ENCODE assay signal across 11 mouse cellular contexts in the genomic region with DNA sequence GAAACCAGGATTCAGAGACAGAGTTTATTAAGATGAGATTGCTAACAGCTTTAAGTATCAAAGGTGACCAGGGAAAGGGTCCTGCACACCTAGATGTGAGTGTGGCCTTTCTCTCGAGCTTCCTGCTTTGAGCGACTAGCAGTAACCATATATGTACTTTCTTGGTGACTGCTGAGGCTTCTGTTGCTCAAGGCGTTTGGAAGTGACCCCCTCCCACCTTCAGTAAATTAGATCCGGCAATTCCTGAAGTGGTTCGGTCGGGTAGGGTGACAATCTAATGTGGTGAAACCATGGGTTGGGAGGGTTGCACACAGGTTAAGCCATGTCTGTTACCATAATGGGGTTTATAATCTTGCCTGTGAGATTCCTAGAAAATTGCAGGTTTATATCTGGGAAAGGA. TPM values are rescaled to one million over a fixed set of nuclear protein-coding genes. Genes with fewer than 3 reads are reported as not detected.
DNase-seq lines count a peak whose midpoint lies in the region; ATAC-seq and TF ChIP-seq lines count a peak whose summit lies in the region.
"Had no signal": no experiment of that assay in that cellular context is flagged by ENCODE, and none has a peak within 500 bp of the region (broad histone marks: within the 10 kb centered on the region; RNA-seq: fewer than 3 reads in every experiment).

No protein-coding gene starts in this region.

- H3K9ac ChIP-seq in forebrain, embryonic 12.5 days = no peak overlapping the region
- no peak overlapping the region; the same call in 1 of the 2 replicates for H3K9ac ChIP-seq in forebrain, embryonic 16.5 days (replicated peaks; ENCODE audit: low read depth, low read length)
- H3K9ac ChIP-seq in kidney, embryonic 16.5 days (replicated peaks; ENCODE audit: low read length) = no peak overlapping the region
- no peak overlapping the region for H3K9ac ChIP-seq in hindbrain, embryonic 12.5 days
- no peak overlapping the region for H3K9ac ChIP-seq in midbrain, postnatal 0 days (replicated peaks; ENCODE audit: low read length, poor library complexity, severe bottlenecking)

- no peak overlapping the region for H3K4me2 ChIP-seq in forebrain, embryonic 12.5 days
- no peak overlapping the region for H3K4me2 ChIP-seq in forebrain, embryonic 16.5 days (ENCODE audit: low read length)
- no peak overlapping the region for H3K4me2 ChIP-seq in kidney, embryonic 16.5 days (replicated peaks; ENCODE audit: low read depth, low read length)
- 0 out of 2 replicates have a peak overlapping the region, but pooled peaks have one; percentile 4 for H3K4me2 ChIP-seq in hindbrain, embryonic 12.5 days (replicated peaks)
- H3K4me2 ChIP-seq in midbrain, postnatal 0 days (ENCODE audit: low read depth, low read length, poor library complexity, severe bottlenecking) = no peak overlapping the region

- H3K27ac ChIP-seq in forebrain, embryonic 12.5 days = peak overlapping the region; percentile 94
- no peak overlapping the region for H3K27ac ChIP-seq in forebrain, embryonic 16.5 days (ENCODE audit: low read length)
- H3K27ac ChIP-seq in kidney, embryonic 16.5 days (ENCODE audit: low read length) = peak overlapping the region; percentile 25; the same call in 1 of the 2 replicates
- H3K27ac ChIP-seq in kidney, adult 2 months (ENCODE audit: insufficient read depth, low read depth, low read length) = no peak overlapping the region
- H3K27ac ChIP-seq in hindbrain, embryonic 12.5 days = 0 out of 2 replicates have a peak overlapping the region, but pooled peaks have one; percentile 93
- H3K27ac ChIP-seq in midbrain, postnatal 0 days (ENCODE audit: low read depth, low read length) = peak overlapping the region; percentile 77; the same call in 1 of the 2 replicates

- DNase-seq in kidney, adult 2 months = no peak
- DNase-seq in midbrain, postnatal 0 days (ENCODE audit: low spot score) = no peak
- no peak for DNase-seq in urinary bladder, postnatal 10 days (ENCODE audit: low spot score)
- no peak for DNase-seq in frontal cortex, postnatal 36 days (ENCODE audit: low spot score in 2 of 2)
- DNase-seq: layer of hippocampus, adult 9-11 months had no signal

- TF ChIP-seq POLR2A in kidney, adult 2 months (IDR thresholded peaks at IDR 0.05; ENCODE audit: low read depth, low read length) = no peak

- 78% methylated on average over 6 of the region's 6 CpGs for WGBS in forebrain, embryonic 12.5 days
- 83% methylated on average over 6 of the region's 6 CpGs for WGBS in forebrain, embryonic 16.5 days
- 51% methylated on average over 6 of the region's 6 CpGs for WGBS in kidney, embryonic 16.5 days
- WGBS in kidney, adult 2 months = 93% methylated on average over 6 of the region's 6 CpGs
- WGBS in hindbrain, embryonic 12.5 days = 79% methylated on average over 6 of the region's 6 CpGs
- whole genome bisulfite sequencing in midbrain, postnatal 0 days = 86% methylated on average over 6 of the region's 6 CpGs

- ATAC-seq in forebrain, embryonic 12.5 days (ENCODE audit: low FRiP score) = no peak
- no peak for ATAC-seq in forebrain, embryonic 16.5 days
- ATAC-seq in kidney, embryonic 16.5 days (ENCODE audit: low FRiP score, low TSS enrichment) = no peak
- no peak for ATAC-seq in hindbrain, embryonic 12.5 days (ENCODE audit: low FRiP score)
- no peak for ATAC-seq in midbrain, postnatal 0 days (ENCODE audit: low FRiP score)

- H3K36me3 ChIP-seq in forebrain, embryonic 12.5 days (replicated peaks) = no peaks in the 10 kb centered on the region
- no peaks in the 10 kb centered on the region for H3K36me3 ChIP-seq in forebrain, embryonic 16.5 days (ENCODE audit: control insufficient read depth, insufficient read depth)
- no peaks in the 10 kb centered on the region for H3K36me3 ChIP-seq in kidney, embryonic 16.5 days (ENCODE audit: insufficient read depth, low read length)
- no peaks in the 10 kb centered on the region for H3K36me3 ChIP-seq in kidney, adult 2 months (ENCODE audit: control insufficient read depth, insufficient read depth, low read length)
- H3K36me3 ChIP-seq in hindbrain, embryonic 12.5 days = no peaks in the 10 kb centered on the region
- no peaks in the 10 kb centered on the region for H3K36me3 ChIP-seq in midbrain, postnatal 0 days (ENCODE audit: insufficient read depth, low read length)

- no peak for TF ChIP-seq CTCF in kidney, adult 2 months (conservative IDR thresholded peaks at IDR 0.05; ENCODE audit: insufficient read depth, insufficient read length, low read depth, low read length)
- no peak for TF ChIP-seq CTCF in midbrain, postnatal 0 days (IDR thresholded peaks at IDR 0.05)

- H3K27me3 ChIP-seq in forebrain, embryonic 12.5 days = peaks cover 13% of the 10 kb centered on the region
- H3K27me3 ChIP-seq in forebrain, embryonic 16.5 days (replicated peaks; ENCODE audit: control insufficient read depth, insufficient read depth, low read length) = no peaks in the 10 kb centered on the region
- H3K27me3 ChIP-seq in kidney, embryonic 16.5 days (ENCODE audit: insufficient read depth, low read length) = no peaks in the 10 kb centered on the region
- no peaks in the 10 kb centered on the region for H3K27me3 ChIP-seq in kidney, adult 2 months (replicated peaks; ENCODE audit: control insufficient read depth, insufficient read depth, low read length)
- peaks cover 5% of the 10 kb centered on the region; the same call in 1 of the 2 replicates for H3K27me3 ChIP-seq in hindbrain, embryonic 12.5 days
- no peaks in the 10 kb centered on the region; the same call in 1 of the 2 replicates for H3K27me3 ChIP-seq in midbrain, postnatal 0 days (ENCODE audit: insufficient read depth, low read length)

- H3K4me3 ChIP-seq in forebrain, embryonic 12.5 days (replicated peaks) = no peak overlapping the region
- no peak overlapping the region for H3K4me3 ChIP-seq in forebrain, embryonic 16.5 days (replicated peaks; ENCODE audit: low read length)
- no peak overlapping the region for H3K4me3 ChIP-seq in kidney, embryonic 16.5 days (ENCODE audit: low read length)
- no peak overlapping the region for H3K4me3 ChIP-seq in kidney, adult 2 months (ENCODE audit: insufficient read depth, low read depth, low read length)
- H3K4me3 ChIP-seq in hindbrain, embryonic 12.5 days = no peak overlapping the region
- no peak overlapping the region for H3K4me3 ChIP-seq in midbrain, postnatal 0 days (ENCODE audit: low read depth, low read length)

- H3K4me1 ChIP-seq in forebrain, embryonic 12.5 days = peaks cover 56% of the 10 kb centered on the region
- peaks cover 40% of the 10 kb centered on the region for H3K4me1 ChIP-seq in forebrain, embryonic 16.5 days (replicated peaks; ENCODE audit: control insufficient read depth, insufficient read depth, low read length)
- peaks cover 48% of the 10 kb centered on the region for H3K4me1 ChIP-seq in kidney, embryonic 16.5 days (ENCODE audit: insufficient read depth, low read length)
- H3K4me1 ChIP-seq in kidney, adult 2 months (ENCODE audit: control insufficient read depth, insufficient read depth, low read length) = peaks cover 11% of the 10 kb centered on the region
- H3K4me1 ChIP-seq in hindbrain, embryonic 12.5 days = peaks cover 54% of the 10 kb centered on the region
- peaks cover 22% of the 10 kb centered on the region for H3K4me1 ChIP-seq in midbrain, postnatal 0 days (ENCODE audit: insufficient read depth, low read length)

- H3K9me3 ChIP-seq in forebrain, embryonic 12.5 days = no peaks in the 10 kb centered on the region
- H3K9me3 ChIP-seq in forebrain, embryonic 16.5 days (ENCODE audit: control insufficient read depth, low read length) = no peaks in the 10 kb centered on the region
- H3K9me3 ChIP-seq in kidney, embryonic 16.5 days (ENCODE audit: low read length) = no peaks in the 10 kb centered on the region
- H3K9me3 ChIP-seq in hindbrain, embryonic 12.5 days (replicated peaks) = no peaks in the 10 kb centered on the region
- no peaks in the 10 kb centered on the region for H3K9me3 ChIP-seq in midbrain, postnatal 0 days (ENCODE audit: low read length)

RNA-seq across cellular contexts. Expression of gene Actg1, which starts 36.3 kb away (rescaled TPM):
- polyA plus RNA-seq in forebrain, embryonic 12.5 days (2016; fragmentation: Nextera tagmentation; extraction: Ambion mirVana) = 2,923 and 2,975 TPM in 2 replicates
- 4,159 and 4,175 TPM in 2 replicates for polyA plus RNA-seq in forebrain, embryonic 16.5 days (2015; fragmentation: Nextera tagmentation; extraction: Ambion mirVana)
- polyA plus RNA-seq in kidney, embryonic 16.5 days (2015; fragmentation: Nextera tagmentation; extraction: Ambion mirVana) = 2,803 and 2,860 TPM in 2 replicates
- polyA plus RNA-seq in kidney, adult 2 months (2012; rRNA removed) = 828 and 981 TPM in 2 replicates
- 3,608 and 3,685 TPM in 2 replicates for polyA plus RNA-seq in hindbrain, embryonic 12.5 days (2016; fragmentation: Nextera tagmentation; extraction: Ambion mirVana)
- 2,534 and 2,842 TPM in 2 replicates for total RNA-seq in midbrain, postnatal 0 days (2014; rRNA removed)
- 3,992 and 4,056 TPM in 2 replicates for polyA plus RNA-seq in midbrain, postnatal 0 days (2015; fragmentation: Nextera tagmentation; extraction: Ambion mirVana)

RNA-seq across cellular contexts. Expression of gene Fscn2, which starts 49.3 kb away (rescaled TPM):
- polyA plus RNA-seq in forebrain, embryonic 12.5 days (2016; fragmentation: Nextera tagmentation; extraction: Ambion mirVana) = 0.82 and 0.91 TPM in 2 replicates
- 1.3 and 1.5 TPM in 2 replicates for polyA plus RNA-seq in forebrain, embryonic 16.5 days (2015; fragmentation: Nextera tagmentation; extraction: Ambion mirVana)
- 0.72 and 0.82 TPM in 2 replicates for polyA plus RNA-seq in kidney, embryonic 16.5 days (2015; fragmentation: Nextera tagmentation; extraction: Ambion mirVana)
- polyA plus RNA-seq in kidney, adult 2 months (2012; rRNA removed) = 0.16 and 0.19 TPM in 2 replicates
- polyA plus RNA-seq in hindbrain, embryonic 12.5 days (2016; fragmentation: Nextera tagmentation; extraction: Ambion mirVana) = 1.2 and 1.3 TPM in 2 replicates
- 0.71 TPM in 1 of 2 replicates, not detected in the other for total RNA-seq in midbrain, postnatal 0 days (2014; rRNA removed)
- 0.71 and 1.5 TPM in 2 replicates for polyA plus RNA-seq in midbrain, postnatal 0 days (2015; fragmentation: Nextera tagmentation; extraction: Ambion mirVana)
- total RNA-seq: granulocyte monocyte progenitor cell, adult 5-6 weeks had no signal
- polyA plus RNA-seq: liver, embryonic 16.5 days had no signal

Comparison
In these comparisons a context has a peak if more than half of its experiments do, and no peak if none do; other contexts are left out.
1. H3K27ac ChIP-seq: peak in forebrain, embryonic 12.5 days (single experiment), kidney, embryonic 16.5 days (single experiment), hindbrain, embryonic 12.5 days (single experiment) and midbrain, postnatal 0 days (single experiment); none in forebrain, embryonic 16.5 days (single experiment) and kidney, adult 2 months (single experiment).